Mouse (Mus musculus): Measurements from ENCODE around the gene Ubac1. TPM values are rescaled to one million over a fixed set of nuclear protein-coding genes. Genes with fewer than 3 reads are reported as not detected.

Ubac1 gene
- polyA plus RNA-seq, 1 experiment from 2014 or later: 117 TPM

GRCm38 (mm10) chr2:26011420-26011819 lies 10.1 kb downstream of the Ubac1 start:
- Histone ChIP-seq H3K9me3 (ENCODE audit: control insufficient read depth, low read length) (no peaks in the 10 kb centered on the region), H3K27ac (ENCODE audit: low read length) (no peak overlapping the region), H3K4me1 (replicated peaks; ENCODE audit: control insufficient read depth, insufficient read depth, low read length) (no peaks in the 10 kb centered on the region), H3K9ac (replicated peaks; ENCODE audit: low read depth, low read length) (no peak overlapping the region), H3K27me3 (replicated peaks; ENCODE audit: control insufficient read depth, insufficient read depth, low read length) (no peaks in the 10 kb centered on the region), H3K4me2 (ENCODE audit: low read length) (no peak overlapping the region), H3K4me3 (replicated peaks; ENCODE audit: low read length) (no peak overlapping the region), H3K36me3 (ENCODE audit: control insufficient read depth, insufficient read depth) (peaks cover 31% of the 10 kb centered on the region)
- 72% methylated on average over 1 of the region's 1 CpGs for WGBS
- ATAC-seq: no peak

GRCm38 (mm10) chr2:26002001-26002400 lies 19.5 kb downstream of the Ubac1 start:
- WGBS: 60% methylated on average over 2 of the region's 2 CpGs

GRCm38 (mm10) chr2:26001136-26001535 lies 20.4 kb downstream of the Ubac1 start:
- Histone ChIP-seq H3K27ac (ENCODE audit: low read length) (no peak overlapping the region), H3K36me3 (ENCODE audit: control insufficient read depth, insufficient read depth) (peaks cover 35% of the 10 kb centered on the region), H3K9me3 (ENCODE audit: control insufficient read depth, low read length) (no peaks in the 10 kb centered on the region), H3K9ac (replicated peaks; ENCODE audit: low read depth, low read length) (no peak overlapping the region), H3K4me1 (replicated peaks; ENCODE audit: control insufficient read depth, insufficient read depth, low read length) (no peaks in the 10 kb centered on the region), H3K4me2 (ENCODE audit: low read length) (no peak overlapping the region), H3K27me3 (replicated peaks; ENCODE audit: control insufficient read depth, insufficient read depth, low read length) (no peaks in the 10 kb centered on the region), H3K4me3 (replicated peaks; ENCODE audit: low read length) (no peak overlapping the region)
- WGBS: 95% methylated on average over 5 of the region's 5 CpGs
- no peak for ATAC-seq

More at GRCm38 (mm10) chr2:26002001-26002400, 19.5 kb downstream of the Ubac1 start:
- ATAC-seq: no peak
- H3K4me3 ChIP-seq (replicated peaks; ENCODE audit: low read length): no peak overlapping the region
- H3K4me2 ChIP-seq (ENCODE audit: low read length): no peak overlapping the region
- H3K27ac ChIP-seq (ENCODE audit: low read length): no peak overlapping the region
- no peaks in the 10 kb centered on the region for H3K4me1 ChIP-seq (replicated peaks; ENCODE audit: control insufficient read depth, insufficient read depth, low read length)
- peaks cover 36% of the 10 kb centered on the region for H3K36me3 ChIP-seq (ENCODE audit: control insufficient read depth, insufficient read depth)
- no peaks in the 10 kb centered on the region for H3K27me3 ChIP-seq (replicated peaks; ENCODE audit: control insufficient read depth, insufficient read depth, low read length)
- H3K9me3 ChIP-seq (ENCODE audit: control insufficient read depth, low read length): no peaks in the 10 kb centered on the region
- no peak overlapping the region for H3K9ac ChIP-seq (replicated peaks; ENCODE audit: low read depth, low read length)

- WGBS: 86% methylated on average over 3 of the region's 3 CpGs
- H3K4me1 ChIP-seq (replicated peaks; ENCODE audit: control insufficient read depth, insufficient read depth, low read length): no peaks in the 10 kb centered on the region
- no peaks in the 10 kb centered on the region for H3K9me3 ChIP-seq (ENCODE audit: control insufficient read depth, low read length)
- no peak overlapping the region for H3K27ac ChIP-seq (ENCODE audit: low read length)
- no peaks in the 10 kb centered on the region for H3K27me3 ChIP-seq (replicated peaks; ENCODE audit: control insufficient read depth, insufficient read depth, low read length)
- no peak overlapping the region for H3K9ac ChIP-seq (replicated peaks; ENCODE audit: low read depth, low read length)
- H3K4me3 ChIP-seq (replicated peaks; ENCODE audit: low read length): no peak overlapping the region
- peaks cover 24% of the 10 kb centered on the region for H3K36me3 ChIP-seq (ENCODE audit: control insufficient read depth, insufficient read depth)
- no peak for ATAC-seq
- no peak overlapping the region for H3K4me2 ChIP-seq (ENCODE audit: low read length)
These were observed 23.8 kb downstream of the Ubac1 start for GRCm38 (mm10) chr2:25997716-25998115.

GRCm38 (mm10) chr2:25994791-25995190 lies 26.8 kb downstream of the Ubac1 start:
- no peak overlapping the region for H3K4me3 ChIP-seq (replicated peaks; ENCODE audit: low read length)
- no peak overlapping the region for H3K4me2 ChIP-seq (ENCODE audit: low read length)
- H3K36me3 ChIP-seq (ENCODE audit: control insufficient read depth, insufficient read depth): peaks cover 19% of the 10 kb centered on the region
- no peaks in the 10 kb centered on the region for H3K27me3 ChIP-seq (replicated peaks; ENCODE audit: control insufficient read depth, insufficient read depth, low read length)
- ATAC-seq: no peak
- H3K4me1 ChIP-seq (replicated peaks; ENCODE audit: control insufficient read depth, insufficient read depth, low read length): no peaks in the 10 kb centered on the region
- no peak overlapping the region for H3K27ac ChIP-seq (ENCODE audit: low read length)
- 87% methylated on average over 3 of the region's 3 CpGs for WGBS
- H3K9ac ChIP-seq (replicated peaks; ENCODE audit: low read depth, low read length): no peak overlapping the region
- H3K9me3 ChIP-seq (ENCODE audit: control insufficient read depth, low read length): no peaks in the 10 kb centered on the region

- H3K27me3 ChIP-seq (replicated peaks; ENCODE audit: control insufficient read depth, insufficient read depth, low read length): no peaks in the 10 kb centered on the region
- no peaks in the 10 kb centered on the region for H3K4me1 ChIP-seq (replicated peaks; ENCODE audit: control insufficient read depth, insufficient read depth, low read length)
- H3K9ac ChIP-seq (replicated peaks; ENCODE audit: low read depth, low read length): no peak overlapping the region
- no peak for ATAC-seq
- WGBS: 74% methylated on average over 2 of the region's 2 CpGs
- no peak overlapping the region for H3K4me3 ChIP-seq (replicated peaks; ENCODE audit: low read length)
- peaks cover 4% of the 10 kb centered on the region for H3K36me3 ChIP-seq (ENCODE audit: control insufficient read depth, insufficient read depth)
- H3K27ac ChIP-seq (ENCODE audit: low read length): no peak overlapping the region
- no peak overlapping the region for H3K4me2 ChIP-seq (ENCODE audit: low read length)
- no peaks in the 10 kb centered on the region for H3K9me3 ChIP-seq (ENCODE audit: control insufficient read depth, low read length)
These were observed 29.3 kb downstream of the Ubac1 start for GRCm38 (mm10) chr2:25992285-25992684.

GRCm38 (mm10) chr2:25989651-25990050 lies 31.9 kb downstream of the Ubac1 start:
- no peak overlapping the region for H3K27ac ChIP-seq (ENCODE audit: low read length)
- WGBS: 86% methylated on average over 1 of the region's 1 CpGs
- no peaks in the 10 kb centered on the region for H3K27me3 ChIP-seq (replicated peaks; ENCODE audit: control insufficient read depth, insufficient read depth, low read length)
- no peaks in the 10 kb centered on the region for H3K9me3 ChIP-seq (ENCODE audit: control insufficient read depth, low read length)
- no peaks in the 10 kb centered on the region for H3K36me3 ChIP-seq (ENCODE audit: control insufficient read depth, insufficient read depth)
- no peak overlapping the region for H3K4me3 ChIP-seq (replicated peaks; ENCODE audit: low read length)
- no peak overlapping the region for H3K4me2 ChIP-seq (ENCODE audit: low read length)
- no peak for ATAC-seq
- H3K4me1 ChIP-seq (replicated peaks; ENCODE audit: control insufficient read depth, insufficient read depth, low read length): no peaks in the 10 kb centered on the region
- no peak overlapping the region for H3K9ac ChIP-seq (replicated peaks; ENCODE audit: low read depth, low read length)

GRCm38 (mm10) chr2:25987817-25988216 lies 33.7 kb downstream of the Ubac1 start:
- WGBS: 92% methylated on average over 6 of the region's 6 CpGs
- H3K4me1 ChIP-seq (replicated peaks; ENCODE audit: control insufficient read depth, insufficient read depth, low read length): peaks cover 6% of the 10 kb centered on the region
- H3K4me2 ChIP-seq (ENCODE audit: low read length): no peak overlapping the region
- no peak overlapping the region for H3K27ac ChIP-seq (ENCODE audit: low read length)
- no peak overlapping the region for H3K9ac ChIP-seq (replicated peaks; ENCODE audit: low read depth, low read length)
- no peak overlapping the region for H3K4me3 ChIP-seq (replicated peaks; ENCODE audit: low read length)
- H3K36me3 ChIP-seq (ENCODE audit: control insufficient read depth, insufficient read depth): no peaks in the 10 kb centered on the region
- no peaks in the 10 kb centered on the region for H3K9me3 ChIP-seq (ENCODE audit: control insufficient read depth, low read length)
- ATAC-seq: no peak
- H3K27me3 ChIP-seq (replicated peaks; ENCODE audit: control insufficient read depth, insufficient read depth, low read length): no peaks in the 10 kb centered on the region

GRCm38 (mm10) chr2:25986601-25987000 lies 34.9 kb downstream of the Ubac1 start:
- Histone ChIP-seq H3K27me3 (replicated peaks; ENCODE audit: control insufficient read depth, insufficient read depth, low read length) (no peaks in the 10 kb centered on the region), H3K9me3 (ENCODE audit: control insufficient read depth, low read length) (no peaks in the 10 kb centered on the region), H3K27ac (ENCODE audit: low read length) (no peak overlapping the region), H3K4me2 (ENCODE audit: low read length) (no peak overlapping the region), H3K4me3 (replicated peaks; ENCODE audit: low read length) (no peak overlapping the region), H3K36me3 (ENCODE audit: control insufficient read depth, insufficient read depth) (no peaks in the 10 kb centered on the region), H3K9ac (replicated peaks; ENCODE audit: low read depth, low read length) (no peak overlapping the region), H3K4me1 (replicated peaks; ENCODE audit: control insufficient read depth, insufficient read depth, low read length) (peaks cover 7% of the 10 kb centered on the region)
- no peak for ATAC-seq
- WGBS: 70% methylated on average over 5 of the region's 5 CpGs
